Mouse (Mus musculus) heart, adult 8-10 months (tissue): ENCODE measurements at regions not wholly inside any gene's neighbourhood (a gene's known extent, or its start where the extent isn't known, plus 50 kb on each side); places are given as distances from the start of the nearest gene placed in this dataset.

Experiments used
- DNase-seq: peaks from one replicate; pipeline ENCODE4 v3.0.0; 2022; ENCODE audit warnings: low spot score

- DNase-seq = no peak
These were observed 241.6 kb upstream of the Hs6st1 start for GRCm38 (mm10) chr1:35826575-35827114.

- DNase-seq = no peak
These were observed 240.7 kb upstream of the Hs6st1 start for GRCm38 (mm10) chr1:35827471-35827870.

DNA sequence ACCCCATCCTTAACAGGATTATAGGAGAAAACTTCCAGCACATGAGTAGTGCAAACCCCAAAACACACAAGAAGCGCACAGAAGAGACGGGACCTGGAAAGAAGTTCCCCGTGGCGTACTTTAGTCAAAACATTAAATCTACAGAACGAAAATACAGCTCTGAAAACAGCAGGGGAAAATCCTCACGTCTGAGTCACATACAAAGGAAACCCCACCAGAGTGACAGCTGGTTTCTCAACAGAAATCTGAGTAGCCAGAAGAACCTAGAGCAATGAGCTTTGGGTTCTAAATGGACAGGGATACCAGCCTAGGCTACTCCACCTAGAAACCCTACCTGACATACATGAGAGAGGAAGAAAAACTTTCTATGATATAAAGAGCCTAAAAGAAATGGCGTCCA is 234.0 kb upstream of the Hs6st1 start:
- no peak for DNase-seq

GRCm38 (mm10) chr1:35836552-35836951 is 231.6 kb upstream of the Hs6st1 start:
- DNase-seq = no peak

DNA sequence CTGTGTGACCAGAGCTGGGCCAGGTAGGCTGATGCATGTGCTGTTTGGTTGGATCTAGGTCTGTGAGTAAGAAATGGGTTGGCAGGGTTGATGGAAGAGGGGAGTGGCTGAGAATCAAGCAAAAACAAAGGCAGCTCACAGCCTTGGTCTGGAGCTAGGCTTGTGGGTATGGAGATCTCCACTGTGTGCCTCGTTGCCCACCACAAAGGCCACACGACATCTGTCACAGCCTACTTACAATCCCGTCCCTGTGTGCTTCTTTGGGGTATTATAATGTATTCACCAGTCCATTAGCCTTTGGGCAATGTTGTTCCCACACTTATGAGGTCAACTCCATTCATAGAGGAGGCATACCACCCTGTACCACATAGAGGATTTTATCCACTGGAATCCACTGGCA is 229.6 kb upstream of the Hs6st1 start:
- no peak for DNase-seq

GRCm38 (mm10) chr1:35839446-35839845 is 228.8 kb upstream of the Hs6st1 start:
- peak; percentile 26 for DNase-seq

- no peak for DNase-seq
These were observed 226.6 kb upstream of the Hs6st1 start for GRCm38 (mm10) chr1:35841626-35842025.

GRCm38 (mm10) chr1:35842707-35843106 is 225.5 kb upstream of the Hs6st1 start:
- no peak for DNase-seq

DNA sequence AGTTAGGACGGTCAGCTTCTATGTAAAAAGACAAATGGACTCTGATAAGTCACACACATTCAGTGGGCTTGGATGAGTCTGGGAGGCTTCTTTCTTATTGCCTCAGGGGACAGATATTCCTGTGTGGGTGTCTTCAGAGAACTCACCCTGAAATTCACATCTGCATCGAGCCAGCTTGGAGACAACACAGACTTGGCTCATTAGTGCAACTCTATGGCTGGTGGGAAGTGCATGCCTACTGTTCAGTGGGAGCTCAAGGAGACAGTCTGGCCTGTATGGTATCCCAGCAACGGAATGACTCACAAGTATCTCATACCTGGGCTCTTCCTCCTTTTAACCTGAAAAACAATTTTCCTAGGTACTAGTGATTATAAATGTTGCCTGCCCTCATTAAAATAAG is 224.6 kb upstream of the Hs6st1 start:
- DNase-seq = no peak

- no peak for DNase-seq
These were observed 221.8 kb upstream of the Hs6st1 start for GRCm38 (mm10) chr1:35846224-35846936.

GRCm38 (mm10) chr1:35848160-35848954 is 219.8 kb upstream of the Hs6st1 start:
- no peak for DNase-seq

- no peak for DNase-seq
These were observed 218.6 kb upstream of the Hs6st1 start for GRCm38 (mm10) chr1:35849406-35850190.

DNA sequence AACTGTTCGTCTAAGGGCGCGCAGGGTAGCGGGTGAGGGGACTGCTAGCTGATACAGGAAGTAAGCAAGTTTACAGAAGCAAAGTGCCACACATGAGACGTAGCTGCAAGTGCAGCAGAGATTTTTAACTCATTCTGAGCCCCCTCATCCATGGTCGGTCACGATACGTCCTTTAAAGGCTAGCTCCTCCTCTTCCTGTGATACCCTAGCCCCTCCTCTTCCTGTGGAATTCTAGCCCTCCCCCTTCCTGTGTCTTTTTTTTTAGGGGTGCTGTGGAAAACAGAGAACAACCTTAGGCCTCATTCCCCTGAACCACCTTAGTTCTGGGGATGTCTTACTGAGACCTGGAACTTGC is 218.0 kb upstream of the Hs6st1 start:
- no peak for DNase-seq

DNA sequence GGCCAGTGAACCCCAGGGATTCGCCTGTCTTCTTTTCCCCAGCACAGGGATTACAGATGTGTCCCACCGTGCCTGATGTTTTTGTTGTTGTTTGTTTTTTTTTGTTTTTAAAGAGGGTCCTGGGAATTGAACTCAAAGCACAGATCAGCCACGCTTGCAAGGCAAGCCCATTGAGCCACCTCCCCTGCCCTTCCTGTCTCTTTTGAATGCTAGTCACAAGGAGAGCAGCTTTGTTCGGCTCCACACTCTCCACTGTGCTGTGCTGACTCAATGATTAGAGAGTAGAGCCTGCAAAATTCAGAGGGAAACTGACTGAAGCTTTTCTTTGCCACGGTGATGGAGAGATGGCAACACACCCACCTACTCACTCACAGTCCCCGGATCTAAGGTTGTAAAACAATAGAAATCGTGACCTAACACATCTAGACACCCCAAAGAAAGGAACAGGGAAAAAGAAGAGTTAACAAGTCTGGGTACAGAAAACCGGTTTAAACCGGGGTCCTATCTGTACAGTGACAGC is 217.6 kb upstream of the Hs6st1 start:
- no peak for DNase-seq

DNA sequence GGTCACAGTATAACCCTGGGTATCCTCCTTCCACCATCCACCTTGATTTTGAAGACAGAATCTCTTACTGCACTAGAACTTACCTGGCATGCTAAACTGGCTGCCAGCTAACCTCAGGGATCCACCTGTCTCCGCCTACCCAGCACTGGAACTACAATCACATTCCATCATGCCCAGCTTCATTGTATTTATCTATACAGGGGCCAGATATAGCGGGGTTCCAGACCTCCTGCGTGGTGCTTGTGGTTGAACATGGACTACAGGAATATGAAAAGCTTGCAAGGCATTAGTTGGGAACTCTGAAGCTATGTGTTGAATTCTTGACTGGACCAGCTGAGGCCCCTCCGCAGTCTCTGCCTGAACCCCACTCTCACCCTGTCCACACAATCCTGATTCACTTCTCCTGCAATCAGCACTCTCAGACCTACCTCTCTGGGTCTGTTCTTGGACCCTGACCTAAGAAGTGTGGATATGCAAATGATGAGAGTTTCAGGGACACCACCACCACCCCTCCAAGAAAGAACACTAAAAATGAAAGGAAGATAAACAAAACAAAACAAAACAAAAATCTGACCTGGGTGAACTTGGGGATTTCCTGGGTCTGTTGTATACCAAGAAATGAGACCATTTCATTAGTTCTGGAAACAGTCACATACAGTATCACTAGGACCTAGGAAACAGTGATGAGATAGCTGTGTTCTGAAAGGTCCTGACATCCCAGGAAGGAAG is 216.4 kb upstream of the Hs6st1 start:
- DNase-seq = no peak

DNA sequence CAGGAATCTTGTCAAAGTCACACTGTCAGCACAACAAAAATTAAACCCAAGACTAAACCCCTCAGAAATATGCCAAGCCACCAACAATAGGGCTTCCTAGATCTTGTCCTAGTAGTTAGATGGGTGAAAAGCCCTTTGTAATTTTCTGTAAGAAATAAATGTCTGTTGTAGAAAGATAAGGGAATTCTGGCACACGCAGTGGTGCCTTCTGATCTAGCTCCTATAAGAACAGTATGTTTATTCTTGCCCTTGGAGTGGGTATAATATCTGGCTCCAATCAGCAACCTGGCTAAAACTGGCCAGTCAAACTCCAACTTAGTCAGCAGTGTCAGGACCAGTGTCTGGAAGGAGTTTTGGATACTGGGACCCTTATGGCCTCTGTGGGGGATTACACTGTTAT is 215.2 kb upstream of the Hs6st1 start:
- no peak for DNase-seq

DNA sequence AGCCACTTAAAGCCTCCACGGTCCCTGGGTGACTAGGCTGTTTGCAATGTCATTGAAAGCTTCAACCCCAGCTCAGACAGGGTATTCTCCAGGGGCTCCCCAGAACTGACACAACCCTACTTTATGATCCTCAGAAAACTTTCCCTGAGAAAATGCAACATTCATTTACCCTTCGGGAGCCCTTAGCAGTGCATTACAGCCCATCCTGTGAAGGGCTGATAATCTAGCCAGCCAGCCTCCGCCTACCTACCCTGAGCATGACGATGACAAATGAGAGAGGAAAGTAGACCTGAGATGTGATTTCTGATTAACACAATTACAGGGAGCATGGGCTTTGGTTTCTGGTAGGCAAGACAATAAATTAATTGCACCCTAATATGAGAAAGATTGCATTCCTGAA is 212.6 kb upstream of the Hs6st1 start:
- no peak for DNase-seq

- no peak for DNase-seq
These were observed 209.9 kb upstream of the Hs6st1 start for GRCm38 (mm10) chr1:35858342-35858741.

- DNase-seq = no peak
These were observed 207.4 kb upstream of the Hs6st1 start for GRCm38 (mm10) chr1:35860779-35861178.

GRCm38 (mm10) chr1:35862196-35862595 is 206.0 kb upstream of the Hs6st1 start:
- DNase-seq = no peak

DNA sequence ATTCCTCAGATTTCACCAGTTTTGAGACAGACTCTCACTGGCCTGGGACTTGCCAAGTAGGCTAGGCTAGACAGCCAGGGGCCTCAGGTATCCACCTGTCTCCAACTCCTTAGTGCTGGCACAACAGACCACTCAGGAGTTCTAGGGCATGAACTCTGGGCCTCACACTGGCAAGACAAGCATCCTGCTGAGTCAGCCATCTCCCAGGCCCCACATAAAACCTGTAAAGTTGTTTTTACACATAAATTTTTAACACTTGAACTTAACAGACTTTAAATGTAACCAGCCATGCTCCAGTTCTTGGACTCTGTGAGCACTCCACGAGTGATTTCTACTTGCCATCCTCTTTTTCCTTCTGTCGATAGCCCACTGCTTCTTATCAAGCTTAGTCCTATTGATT is 205.5 kb upstream of the Hs6st1 start:
- DNase-seq = no peak
